Mouse (Mus musculus): ENCODE data around the gene Abcc2. TPM values are rescaled to one million over a fixed set of nuclear protein-coding genes. Genes with fewer than 3 reads are reported as not detected.

The Abcc2 gene
- total RNA-seq, 2 experiments from 2014 or later = 0.05 to 0.52 TPM

DNA sequence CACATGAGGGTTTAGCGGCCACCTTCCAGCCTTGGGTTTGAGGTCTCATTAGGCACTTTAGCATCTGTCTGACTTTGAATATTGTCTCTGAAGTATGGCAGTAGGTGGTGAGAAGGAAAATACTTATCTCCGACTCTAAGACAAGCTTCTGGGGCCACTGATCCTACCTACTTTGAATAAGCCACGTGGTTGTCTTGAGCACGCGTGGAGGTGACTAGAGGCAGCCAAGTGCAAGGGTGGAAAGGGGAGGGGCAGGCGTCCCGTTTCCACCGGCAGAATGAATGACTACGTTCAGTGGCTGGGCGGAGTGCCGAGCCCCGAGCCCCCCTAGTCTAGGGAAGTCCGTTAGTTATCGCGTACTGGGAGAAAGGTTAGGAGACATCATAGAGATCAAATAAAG lies 65.1 kb downstream of the Abcc2 start:
- no peak for DNase-seq (ENCODE audit: extremely low spot score in 1 of 2, low spot score in 1 of 2)

DNA sequence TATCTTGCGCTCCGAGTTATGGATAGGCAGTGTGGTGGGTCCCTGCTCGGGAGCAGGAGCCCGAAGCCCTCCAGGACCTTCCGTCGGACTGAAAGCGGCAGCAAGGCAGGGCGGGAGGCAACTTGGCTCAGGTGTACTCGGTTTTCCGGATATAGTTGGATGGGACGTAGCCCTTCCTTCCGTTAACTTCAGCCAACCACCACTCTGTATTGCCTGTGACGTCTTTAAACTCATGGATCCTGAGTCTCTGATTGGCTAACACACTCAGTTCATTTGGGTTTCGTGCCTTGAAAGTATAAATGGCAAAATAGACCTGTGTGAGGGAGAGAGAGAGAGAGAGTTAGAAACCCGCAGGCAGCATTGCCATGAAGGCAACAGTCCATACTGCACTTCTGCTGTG lies 66.0 kb downstream of the Abcc2 start:
- no peak for DNase-seq (ENCODE audit: extremely low spot score in 1 of 2, low spot score in 1 of 2)

- DNase-seq (ENCODE audit: extremely low spot score in 1 of 2, low spot score in 1 of 2) = no peak
These were observed 68.0 kb downstream of the Abcc2 start for GRCm38 (mm10) chr19:43850026-43850425.

- no peak for DNase-seq (ENCODE audit: extremely low spot score in 1 of 2, low spot score in 1 of 2)
These were observed 70.1 kb downstream of the Abcc2 start for GRCm38 (mm10) chr19:43851996-43852630.

- DNase-seq (ENCODE audit: extremely low spot score in 1 of 2, low spot score in 1 of 2) = no peak
These were observed 71.0 kb downstream of the Abcc2 start for GRCm38 (mm10) chr19:43852837-43853545.

GRCm38 (mm10) chr19:43857347-43857746 lies 75.4 kb downstream of the Abcc2 start:
- no peak for DNase-seq (ENCODE audit: extremely low spot score in 1 of 2, low spot score in 1 of 2)

DNA sequence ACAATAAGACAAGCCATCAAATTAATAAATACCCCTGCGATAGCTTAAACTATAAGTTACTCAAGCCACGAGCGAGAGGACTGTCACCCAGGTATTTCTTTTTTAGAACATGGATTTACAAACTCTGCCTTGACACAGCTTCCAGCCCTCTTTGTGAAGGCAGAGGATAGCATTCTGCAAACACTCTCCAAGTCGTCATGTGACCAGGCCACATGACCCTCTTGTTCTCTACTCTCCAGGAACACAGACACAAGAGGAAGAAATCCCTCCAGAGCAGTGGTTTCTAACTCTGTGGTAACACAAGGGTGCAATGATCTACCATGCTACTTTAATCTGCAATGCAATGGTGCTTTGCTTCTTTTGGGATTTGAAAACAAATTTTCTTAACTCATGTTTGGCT lies 88.4 kb downstream of the Abcc2 start:
- DNase-seq (ENCODE audit: extremely low spot score in 1 of 2, low spot score in 1 of 2) = no peak

DNA sequence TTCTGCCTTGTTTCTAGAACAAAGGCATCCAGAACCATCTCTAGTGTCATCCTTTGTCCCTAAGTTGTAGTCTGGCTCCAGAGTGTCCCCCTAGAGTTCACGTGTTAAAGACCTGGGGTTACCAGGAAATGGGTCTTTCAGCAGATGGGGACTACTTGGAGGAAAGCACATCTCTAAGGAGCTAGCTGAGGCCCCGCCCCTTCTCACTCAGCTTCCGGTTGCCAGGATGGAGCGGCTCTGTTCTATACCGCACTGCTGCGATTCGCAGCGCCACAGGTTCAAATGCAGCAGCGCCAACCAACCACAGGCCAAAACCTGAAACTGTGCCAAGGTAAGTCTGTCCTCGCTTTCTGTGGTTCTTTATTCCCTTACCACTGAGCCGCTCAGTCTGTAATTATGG lies 92.4 kb downstream of the Abcc2 start:
- no peak for DNase-seq (ENCODE audit: extremely low spot score in 1 of 2, low spot score in 1 of 2)

DNA sequence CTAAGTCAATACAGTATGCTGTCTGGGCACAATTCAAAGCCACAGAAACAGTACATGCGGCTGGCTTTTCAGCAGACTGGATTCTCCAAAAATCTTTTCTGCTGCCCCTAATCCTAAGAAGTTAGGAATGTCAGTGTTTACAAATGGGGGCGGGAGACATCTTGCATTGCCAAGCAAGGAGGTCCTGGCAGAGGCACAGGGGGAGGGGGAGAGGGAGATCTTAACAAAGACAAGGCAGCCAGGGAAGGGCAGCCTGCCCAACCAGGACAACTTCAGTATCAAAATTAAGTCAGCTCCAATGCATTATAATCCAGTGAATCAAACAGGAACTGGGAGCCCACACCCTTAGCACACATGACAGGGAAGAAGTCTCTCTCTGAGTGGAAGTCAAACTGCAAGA lies 94.0 kb downstream of the Abcc2 start:
- DNase-seq (ENCODE audit: extremely low spot score in 1 of 2, low spot score in 1 of 2) = no peak

DNA sequence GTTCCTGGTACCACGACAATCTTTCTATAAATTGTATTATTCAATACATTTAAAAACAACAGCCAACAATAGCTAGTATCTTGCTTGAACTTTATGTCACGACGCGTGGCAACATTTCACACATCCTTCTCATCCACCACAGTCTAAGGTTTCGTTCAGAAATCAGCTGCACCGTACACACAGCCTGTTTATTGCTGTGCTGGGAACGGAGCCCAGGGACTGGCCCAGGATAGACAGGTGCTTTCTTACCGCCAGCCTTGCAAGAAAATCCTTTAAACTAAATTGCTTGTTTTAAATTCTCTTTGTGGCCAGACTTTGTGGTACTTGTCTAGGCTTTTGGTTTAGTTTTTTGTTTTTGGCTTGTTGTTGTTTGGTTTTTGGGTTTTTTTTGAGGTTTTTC lies 95.4 kb downstream of the Abcc2 start:
- no peak for DNase-seq (ENCODE audit: extremely low spot score in 1 of 2, low spot score in 1 of 2)

DNA sequence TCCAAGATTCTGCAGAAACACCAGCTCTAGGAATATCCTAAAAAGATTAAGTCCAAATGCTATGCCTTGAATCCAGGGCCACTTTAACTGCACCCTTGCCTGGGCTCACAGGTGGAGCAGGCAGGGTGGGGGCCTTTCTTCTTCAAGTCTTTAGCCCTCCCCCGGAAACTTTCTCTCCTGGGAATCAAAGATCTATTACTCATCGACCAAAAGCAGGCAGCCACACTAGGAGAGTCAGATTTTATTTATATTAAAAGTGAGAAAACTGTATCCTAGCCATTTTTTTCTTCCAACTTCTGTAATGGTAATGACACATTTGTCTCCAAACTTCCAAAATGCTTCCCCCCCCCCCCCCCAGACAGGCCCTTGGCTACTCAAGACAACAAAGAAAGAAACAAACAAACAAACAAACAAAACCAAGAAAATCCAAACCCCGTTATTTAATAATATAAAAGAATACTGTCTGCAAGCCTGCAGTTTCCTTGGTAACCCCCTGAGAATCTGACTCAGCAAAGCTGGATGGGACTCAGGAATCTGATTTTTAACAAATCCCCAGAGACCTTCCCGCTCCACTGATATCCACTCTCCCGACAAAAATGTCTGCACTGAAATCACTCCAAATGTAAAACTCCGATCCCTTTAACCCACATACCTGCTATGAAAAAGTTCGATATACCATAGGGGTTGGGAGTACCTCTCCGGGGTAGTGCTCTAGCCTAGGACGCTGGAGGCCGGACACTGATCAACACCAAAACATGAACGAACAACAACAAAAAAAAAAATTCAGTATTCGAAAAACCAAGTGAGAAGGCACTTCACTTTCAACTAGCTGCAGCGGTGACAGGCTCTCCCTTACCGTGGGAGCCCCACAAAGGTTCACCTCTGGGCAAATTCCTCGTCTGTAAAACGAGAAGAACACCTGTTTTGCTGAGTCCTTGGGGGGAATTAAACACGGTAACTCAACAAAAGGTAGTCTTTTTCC lies 96.4 kb downstream of the Abcc2 start:
- no peak for DNase-seq (ENCODE audit: extremely low spot score in 1 of 2, low spot score in 1 of 2)

DNA sequence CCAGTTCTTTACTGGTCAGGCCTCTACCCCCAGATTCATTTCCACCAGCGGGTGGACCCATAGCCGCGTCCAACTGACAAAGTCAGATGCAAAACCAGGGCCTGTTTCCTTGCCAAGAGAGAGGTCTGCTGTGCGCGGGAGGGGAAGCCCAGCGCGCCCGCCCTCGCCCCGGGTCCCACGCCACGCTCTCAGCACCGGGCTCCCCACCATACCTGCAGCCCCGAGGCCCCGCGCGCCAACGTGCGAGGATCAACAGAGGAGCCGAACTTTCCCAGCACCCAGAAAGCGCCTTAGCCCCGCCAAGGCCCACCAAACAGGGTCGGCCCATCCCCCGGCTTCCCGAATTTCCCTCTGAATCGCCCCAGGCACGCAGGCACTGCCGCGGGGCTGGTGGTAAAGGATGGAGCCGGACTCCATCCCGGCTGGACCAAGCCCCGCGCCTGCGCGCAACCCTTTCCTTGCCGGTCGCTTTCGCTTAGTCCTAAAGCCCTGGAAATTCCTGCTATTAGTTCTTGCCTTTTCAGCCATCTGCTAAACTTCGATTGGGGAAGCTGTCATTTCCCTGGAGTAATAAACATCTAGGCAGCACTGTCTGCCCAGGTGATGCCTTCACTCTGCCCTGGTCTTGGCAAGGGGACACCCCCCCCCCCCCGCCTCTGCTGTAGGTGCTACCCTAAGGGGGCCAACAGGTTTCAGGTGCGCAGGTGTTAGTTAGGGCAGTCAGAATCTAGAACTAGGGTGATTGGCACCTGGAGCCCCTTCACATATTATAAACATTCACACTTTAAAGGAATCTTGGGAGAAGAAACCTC lies 97.6 kb downstream of the Abcc2 start:
- DNase-seq (ENCODE audit: extremely low spot score in 1 of 2, low spot score in 1 of 2) = peak; percentile 33 to 43

DNA sequence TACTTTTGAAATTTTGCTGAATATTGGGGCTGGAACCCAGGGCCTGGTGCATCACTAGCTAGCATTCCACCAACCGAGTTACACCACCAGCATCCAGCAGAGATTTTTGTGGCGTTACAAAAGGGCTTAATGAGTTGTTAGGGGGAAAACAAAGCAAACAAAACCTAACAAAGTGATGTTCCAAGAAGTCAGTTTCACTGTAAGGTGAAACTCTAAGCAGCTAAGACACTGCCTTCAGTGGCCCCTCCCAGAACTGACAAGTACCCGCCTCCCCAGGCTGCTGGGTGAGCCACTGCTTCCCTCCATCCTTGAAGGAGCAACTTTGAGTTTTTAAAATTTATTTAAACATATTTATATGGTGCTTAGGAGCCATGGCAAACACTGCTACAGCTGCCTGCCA lies 98.4 kb downstream of the Abcc2 start:
- DNase-seq (ENCODE audit: extremely low spot score in 1 of 2, low spot score in 1 of 2) = no peak

- no peak for DNase-seq (ENCODE audit: extremely low spot score in 1 of 2, low spot score in 1 of 2)
These were observed 99.6 kb downstream of the Abcc2 start for GRCm38 (mm10) chr19:43881615-43882014.

DNA sequence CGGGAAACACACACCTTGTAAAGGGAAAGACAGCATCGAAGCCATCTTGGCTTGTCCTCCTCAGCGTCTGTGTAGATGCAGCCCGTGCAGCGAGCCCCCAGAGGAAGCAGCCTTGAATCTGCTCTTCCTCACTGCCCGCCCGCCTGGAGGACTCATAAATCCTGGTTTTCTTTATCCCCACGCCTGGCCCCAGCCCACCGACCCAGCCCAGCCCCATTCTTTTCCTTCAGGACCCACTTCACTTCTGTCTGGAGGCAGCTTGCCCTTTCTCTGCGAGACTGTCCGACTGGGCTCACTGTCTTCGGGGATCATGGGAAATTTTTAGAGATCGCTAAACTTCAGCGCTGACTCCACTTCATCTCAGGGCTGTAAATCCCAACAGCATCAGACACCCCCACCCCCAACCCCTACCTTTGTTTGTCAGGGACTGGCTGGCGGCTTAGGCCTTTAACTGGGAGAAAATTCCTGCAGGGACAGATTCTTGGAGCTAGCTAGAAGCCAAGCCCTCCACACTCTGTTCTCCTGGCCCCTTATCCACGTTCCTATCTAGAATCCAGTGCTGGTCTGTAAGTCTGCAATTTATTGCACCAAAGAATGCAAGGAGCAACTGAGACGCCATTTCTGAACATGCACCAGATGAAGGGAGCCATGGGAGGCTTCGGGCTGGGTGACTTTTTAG lies 101.0 kb downstream of the Abcc2 start:
- no peak for DNase-seq (ENCODE audit: extremely low spot score in 1 of 2, low spot score in 1 of 2)

- no peak for DNase-seq (ENCODE audit: extremely low spot score in 1 of 2, low spot score in 1 of 2)
These were observed 102.9 kb downstream of the Abcc2 start for GRCm38 (mm10) chr19:43884668-43885498.

DNA sequence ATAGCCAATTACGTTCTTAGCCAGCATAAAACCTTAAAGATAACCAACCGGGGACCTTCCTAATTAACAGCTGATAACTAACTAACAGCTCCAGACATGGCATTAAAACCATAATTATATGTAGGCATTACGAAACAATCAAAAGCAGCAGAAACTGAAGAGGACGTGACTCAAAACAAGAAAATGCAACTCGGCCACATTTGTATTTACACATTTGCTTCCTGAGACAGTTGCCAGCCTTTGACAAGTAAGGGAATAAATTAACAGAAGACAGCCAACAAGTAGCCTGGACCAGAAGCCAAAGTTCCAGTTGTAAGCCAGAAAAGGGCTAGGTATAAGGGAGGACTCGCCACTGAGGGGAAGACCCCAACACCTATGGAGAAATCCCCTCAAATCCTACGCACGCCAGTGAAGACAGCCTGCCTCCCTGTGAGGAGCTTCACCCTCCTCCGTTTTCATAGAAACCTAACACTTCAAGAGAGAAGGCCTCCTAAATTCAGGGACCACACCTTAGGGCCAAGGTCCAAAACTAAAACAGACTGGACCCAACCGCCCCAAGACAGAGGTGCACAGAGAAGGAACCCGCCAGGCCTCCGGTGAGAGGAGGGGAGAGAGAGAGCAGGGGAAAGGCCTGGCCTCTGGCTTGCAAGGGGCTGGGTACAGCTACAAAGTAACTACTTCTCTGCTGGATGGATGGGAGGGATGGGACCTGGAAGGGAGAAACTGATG lies 104.5 kb downstream of the Abcc2 start:
- no peak for DNase-seq (ENCODE audit: extremely low spot score in 1 of 2, low spot score in 1 of 2)

DNA sequence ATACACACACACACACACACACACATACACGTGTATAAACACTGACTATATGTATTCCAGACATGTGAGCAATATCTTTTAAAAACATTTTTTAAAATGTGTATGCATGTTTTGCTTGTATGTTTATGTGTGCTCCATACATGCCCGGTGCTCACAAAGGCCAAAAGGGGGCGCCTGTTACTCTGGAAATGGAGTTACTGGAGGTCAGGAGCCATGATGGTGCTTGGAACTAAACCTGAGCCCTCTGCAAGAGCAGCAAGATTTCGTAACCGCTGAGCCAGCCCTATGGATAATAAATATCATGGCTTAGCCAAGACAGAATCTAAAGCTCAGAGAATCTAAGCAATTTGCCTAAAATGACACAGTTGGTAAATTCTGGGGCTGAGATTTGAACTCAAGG lies 105.2 kb downstream of the Abcc2 start:
- DNase-seq (ENCODE audit: extremely low spot score in 1 of 2, low spot score in 1 of 2) = no peak

All from layer of hippocampus, postnatal 25 days (tissue).